Mouse (Mus musculus) megakaryocyte progenitor cell, adult 5-6 weeks (primary cell): ENCODE results near the gene Ints13. TPM values are rescaled to one million over a fixed set of nuclear protein-coding genes. Genes with fewer than 3 reads are reported as not detected.
"Not testable (repeated sequence)": the region's sequence is repeated elsewhere in the genome, so short reads cannot be mapped to it uniquely, and the experiment has no call there.

Experiments
- ATAC-seq: replicated peaks from 2 replicates; pipeline ENCODE4 v1.8.0; 2016; ENCODE audit warnings: mild to moderate bottlenecking, moderate TSS enrichment, inconsistent platforms; ENCODE audit not compliant: poor library complexity
- total RNA-seq, 2 experiments: library from RNA; stranded (forward) in 1 of 2; stranded (reverse) in 1 of 2; fragments of 157-497, 149-512 nt in 1 of 2; fragments of 200-1000 nt in 1 of 2; gene quantifications; 2 replicates each; pipeline versions ENCODE4 v1.2.3 to v1.2.4; 2015 to 2017

The Ints13 gene
- 93.9 and 117 TPM in 2 replicates for total RNA-seq (2015)
- 86.4 and 122 TPM in 2 replicates for total RNA-seq (2017)

DNA sequence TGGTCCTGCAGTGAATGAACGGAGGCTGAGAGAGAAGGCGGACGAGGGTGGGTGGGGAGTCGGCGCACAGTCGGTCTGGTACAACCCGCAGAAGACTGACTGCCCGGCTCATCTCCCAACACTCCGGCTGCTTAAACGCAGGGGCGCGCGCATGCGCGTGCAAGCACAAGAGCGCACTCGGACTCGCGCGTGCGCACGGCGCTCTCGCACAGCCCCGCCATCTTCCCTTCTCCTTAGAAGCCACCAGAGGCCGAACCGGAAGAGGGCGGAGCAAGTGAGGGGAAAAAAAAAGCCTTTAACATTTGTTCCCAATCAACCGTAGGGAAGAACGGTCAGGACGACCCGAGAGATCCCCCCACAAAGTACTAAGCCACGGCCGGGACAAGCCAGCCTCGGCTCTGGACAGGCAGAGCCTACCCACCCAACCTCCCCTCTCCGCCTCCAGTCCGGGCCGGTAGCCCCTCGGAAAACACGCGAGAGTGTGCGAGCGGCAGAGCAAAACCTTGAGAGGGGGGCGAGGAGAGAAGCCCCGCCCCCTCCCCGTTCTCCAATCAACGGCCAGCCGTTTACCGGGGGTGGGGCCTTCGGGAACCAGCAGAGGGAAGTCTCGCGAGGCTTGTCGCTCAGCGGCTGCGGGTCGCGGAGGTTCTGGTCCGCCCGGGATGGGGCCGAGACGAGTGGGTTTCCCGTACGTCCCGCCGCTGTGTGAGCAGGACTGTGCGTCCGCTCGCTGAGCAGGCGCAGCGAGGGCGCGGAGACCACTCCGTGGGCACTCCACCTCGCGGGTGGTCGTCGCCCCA, at the start of gene Ints13:
Gene Ints13, minus strand, starts transcription at position 526 of the 800 bp plus-strand sequence.
- peak; percentile 89 for ATAC-seq

DNA sequence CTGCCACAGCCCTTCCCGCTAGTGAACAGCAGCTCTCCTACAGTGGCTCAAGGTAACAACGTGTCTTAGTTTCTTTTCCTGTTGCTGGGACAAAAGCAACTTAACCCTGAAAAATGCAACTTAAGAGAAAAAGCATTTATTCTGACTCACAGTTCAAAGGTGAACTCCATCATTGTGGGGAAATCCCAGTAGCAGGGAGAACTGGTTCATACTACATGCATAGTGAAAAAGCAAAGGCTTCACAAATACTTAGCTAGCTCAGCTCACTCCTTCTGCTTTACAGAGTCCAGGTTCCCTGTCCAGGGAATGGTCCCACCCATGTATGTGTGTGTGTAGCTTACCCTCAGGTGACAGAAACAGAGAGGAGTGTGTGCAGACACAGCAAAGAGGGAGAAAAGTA, 39.0 kb upstream of the Ints13 start:
- no peak for ATAC-seq

DNA sequence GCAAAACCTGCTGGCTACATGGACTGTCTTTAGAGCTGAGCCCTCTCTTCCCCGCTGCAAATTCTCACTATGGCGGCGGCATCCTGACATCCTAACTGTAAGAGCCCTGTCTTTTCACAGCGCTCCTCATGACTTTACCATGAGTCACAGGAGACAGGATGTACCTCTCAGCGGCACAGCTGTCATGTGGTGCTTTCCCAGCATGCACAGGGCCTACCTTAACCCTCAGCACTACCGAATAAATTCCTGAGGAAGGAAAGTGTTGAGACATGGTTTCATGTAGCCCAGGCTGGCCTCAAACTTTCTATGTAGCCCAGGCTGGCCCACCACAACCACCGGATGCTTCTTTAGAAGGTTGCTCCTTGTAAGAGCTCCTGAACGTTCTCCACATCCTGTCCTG, 38.3 kb upstream of the Ints13 start:
- no peak for ATAC-seq

DNA sequence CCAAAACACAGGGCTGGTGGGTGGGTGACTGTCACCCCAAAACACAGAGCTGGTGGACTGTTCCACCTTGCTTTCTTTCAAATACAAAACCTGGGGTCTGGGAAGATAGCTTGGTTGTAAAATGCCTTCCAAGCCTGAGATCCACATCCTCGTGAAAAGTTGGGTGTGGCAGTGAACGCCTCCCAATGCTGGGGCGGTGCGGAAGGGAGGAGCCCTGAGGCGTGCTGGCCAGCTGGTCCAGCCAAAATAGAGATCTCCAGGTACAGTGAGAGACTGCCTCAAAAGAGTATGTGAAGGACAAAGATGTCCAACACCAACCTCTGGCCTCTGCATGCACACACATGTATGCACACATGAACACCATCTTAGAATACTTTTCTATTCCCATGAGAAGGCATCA, 36.9 kb upstream of the Ints13 start:
- ATAC-seq: no peak

DNA sequence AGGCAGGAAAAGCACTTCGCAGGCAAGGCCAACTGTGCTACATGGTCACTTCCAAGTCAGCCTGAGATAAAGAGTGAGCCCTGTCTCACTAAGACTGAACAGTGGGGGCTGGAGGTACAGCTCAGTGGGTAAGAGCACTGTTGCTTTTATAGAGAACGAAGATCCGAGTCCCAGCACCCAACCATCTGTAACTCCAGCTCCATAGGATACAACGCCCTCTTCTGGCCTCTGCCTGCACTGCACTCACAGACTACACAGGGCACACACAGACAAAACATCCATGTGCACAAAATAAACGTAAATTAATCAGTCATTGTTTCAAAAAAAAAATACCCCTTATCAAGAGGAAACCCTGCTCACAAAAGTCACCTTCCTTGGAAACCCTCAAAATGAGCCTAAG, 36.3 kb upstream of the Ints13 start:
- ATAC-seq: no peak

DNA sequence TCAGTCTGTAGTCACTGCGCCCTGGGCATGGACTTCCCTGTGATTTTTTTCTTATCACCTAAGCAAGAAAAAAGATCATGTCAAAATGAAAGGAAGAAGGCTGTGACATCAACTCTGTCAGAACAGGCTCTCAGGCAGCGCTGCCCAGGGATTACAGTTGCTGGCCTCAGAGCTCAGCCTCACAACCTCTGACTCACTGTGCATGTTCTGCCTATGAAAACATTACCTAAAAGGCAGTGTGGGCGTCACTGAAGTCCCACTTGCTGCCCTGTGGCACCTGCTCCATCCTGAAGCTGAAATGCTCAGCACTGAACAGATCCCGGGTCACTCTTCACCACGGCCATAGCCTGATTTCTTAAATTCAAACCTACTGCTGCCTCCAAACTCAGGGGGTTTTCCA, 35.1 kb upstream of the Ints13 start:
- no peak for ATAC-seq

DNA sequence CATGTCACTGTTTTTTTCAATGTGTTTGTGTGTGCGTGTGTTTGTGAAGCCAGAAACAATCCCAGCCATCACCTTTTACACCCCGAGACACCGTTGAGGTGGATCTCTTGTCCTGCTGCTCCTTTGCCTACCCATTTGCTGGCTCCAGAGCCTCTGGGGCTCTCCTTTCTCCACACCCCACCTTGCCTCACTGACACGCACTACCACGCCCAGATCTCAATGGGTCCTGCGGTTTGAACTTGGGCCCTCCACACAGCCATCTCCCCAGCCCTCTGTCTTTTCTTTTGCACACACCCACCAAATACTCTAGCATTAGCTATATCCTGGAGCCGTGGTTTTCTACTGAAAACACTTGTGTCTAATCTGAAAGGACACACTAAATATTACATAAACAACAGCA, 34.3 kb upstream of the Ints13 start:
- peak; percentile 64 for ATAC-seq

DNA sequence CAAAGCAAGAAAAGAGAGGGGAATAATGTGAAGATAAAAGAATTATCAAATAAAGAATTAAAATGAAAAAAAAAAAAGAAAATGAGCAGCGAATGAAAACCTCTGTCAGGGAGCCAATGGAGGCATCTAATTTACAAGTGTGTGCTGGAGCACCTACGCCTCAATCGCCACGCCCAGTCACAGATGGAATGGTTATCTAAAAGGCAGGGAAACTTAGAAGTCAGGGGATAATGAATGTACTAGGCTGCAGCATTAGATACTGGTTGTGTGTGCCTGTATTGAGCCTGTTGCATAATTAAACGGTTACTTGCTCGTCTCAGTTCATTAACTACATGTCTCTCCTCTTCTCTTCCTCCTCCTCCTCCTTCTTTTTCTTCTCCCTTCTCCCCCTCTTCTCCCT, 33.8 kb upstream of the Ints13 start:
- ATAC-seq: peak; percentile 91

DNA sequence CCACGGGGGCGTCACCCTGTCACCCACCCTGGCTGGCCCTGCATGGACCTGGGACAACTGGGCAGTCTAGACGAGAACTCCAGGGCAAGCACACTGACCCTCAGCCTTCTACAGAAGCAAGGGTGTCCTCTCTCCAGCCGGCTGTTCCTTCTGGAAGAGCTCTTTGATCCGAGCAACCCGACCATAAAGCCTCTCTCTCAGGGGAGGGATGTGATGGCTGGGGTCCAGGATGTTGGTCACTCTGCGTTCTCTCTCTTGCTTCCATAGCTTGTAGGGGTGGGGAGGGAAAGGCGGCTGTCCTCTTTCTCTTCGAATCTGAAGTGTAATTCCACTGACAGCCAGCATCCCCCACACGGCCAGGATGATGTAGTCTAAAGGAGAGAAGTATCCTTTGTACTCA, 26.0 kb upstream of the Ints13 start:
- no peak for ATAC-seq

DNA sequence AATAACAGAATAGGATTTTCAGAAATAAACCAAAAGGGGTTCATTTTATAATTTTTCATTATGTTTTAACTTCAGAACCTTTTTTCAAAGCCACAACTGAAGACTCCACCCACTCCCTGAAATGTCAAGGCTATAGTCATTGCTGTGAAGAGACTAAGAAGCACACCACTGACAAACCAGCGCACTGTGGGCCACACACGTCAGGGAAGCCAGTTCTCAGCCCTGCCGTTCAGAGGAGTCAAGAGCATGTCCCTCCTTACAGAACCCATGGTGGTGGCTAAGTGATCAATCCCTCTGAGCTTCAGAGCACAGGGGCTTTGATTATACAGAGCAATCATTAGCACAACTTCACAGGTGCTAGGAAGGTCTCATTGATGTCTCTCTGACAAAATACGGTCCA, 25.0 kb upstream of the Ints13 start:
- no peak for ATAC-seq

DNA sequence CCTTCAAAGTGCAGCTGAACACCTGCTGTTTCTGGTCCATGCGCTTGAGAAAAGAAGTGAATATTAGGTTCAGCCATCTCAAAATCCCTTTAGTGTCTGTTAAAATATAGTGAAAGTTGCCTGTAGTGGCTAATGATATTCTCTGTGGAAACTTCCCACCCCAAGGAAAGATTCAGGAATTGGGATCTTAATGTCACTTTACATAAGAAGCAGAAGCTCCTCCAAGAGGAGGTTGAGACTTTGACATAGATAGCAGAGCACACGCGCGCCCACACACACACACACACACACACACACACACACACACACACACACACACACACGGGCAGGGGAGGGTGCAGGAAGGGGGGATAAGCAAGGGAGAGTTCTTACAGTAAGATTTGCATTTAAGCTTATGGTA, 7.5 kb upstream of the Ints13 start:
- ATAC-seq: no peak

DNA sequence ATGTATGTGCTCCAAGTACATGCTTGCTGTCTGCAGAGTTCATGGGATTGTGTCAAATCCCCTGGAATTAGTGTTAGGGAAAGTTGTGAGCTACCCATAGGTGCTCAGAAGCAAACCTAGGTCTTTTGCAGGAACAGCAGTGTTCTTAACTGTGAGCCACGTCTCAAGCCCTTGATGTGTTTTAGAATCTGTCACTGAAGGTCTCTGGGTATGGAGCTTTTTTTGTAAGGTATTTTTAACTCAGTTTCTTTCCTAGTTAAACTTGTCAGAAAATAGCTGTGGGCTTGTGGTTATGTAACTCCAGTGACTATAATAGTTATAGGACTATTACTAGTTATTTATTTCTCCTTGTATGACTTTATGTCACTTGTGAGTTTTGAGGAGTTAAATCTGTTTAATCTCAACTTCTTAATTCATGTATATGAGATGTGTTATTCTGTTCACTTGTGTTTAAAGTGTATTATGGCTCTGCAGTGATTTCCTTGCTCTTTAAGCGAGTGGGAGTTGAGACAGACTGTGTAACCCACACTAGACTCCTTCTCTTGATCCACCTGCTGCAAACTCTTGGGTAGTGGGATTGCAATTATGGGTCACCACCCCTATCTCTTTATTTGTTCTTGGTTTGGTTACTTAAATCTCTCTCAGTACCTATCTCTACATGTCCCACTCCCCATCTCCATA, 5.9 kb upstream of the Ints13 start:
- ATAC-seq: no peak

DNA sequence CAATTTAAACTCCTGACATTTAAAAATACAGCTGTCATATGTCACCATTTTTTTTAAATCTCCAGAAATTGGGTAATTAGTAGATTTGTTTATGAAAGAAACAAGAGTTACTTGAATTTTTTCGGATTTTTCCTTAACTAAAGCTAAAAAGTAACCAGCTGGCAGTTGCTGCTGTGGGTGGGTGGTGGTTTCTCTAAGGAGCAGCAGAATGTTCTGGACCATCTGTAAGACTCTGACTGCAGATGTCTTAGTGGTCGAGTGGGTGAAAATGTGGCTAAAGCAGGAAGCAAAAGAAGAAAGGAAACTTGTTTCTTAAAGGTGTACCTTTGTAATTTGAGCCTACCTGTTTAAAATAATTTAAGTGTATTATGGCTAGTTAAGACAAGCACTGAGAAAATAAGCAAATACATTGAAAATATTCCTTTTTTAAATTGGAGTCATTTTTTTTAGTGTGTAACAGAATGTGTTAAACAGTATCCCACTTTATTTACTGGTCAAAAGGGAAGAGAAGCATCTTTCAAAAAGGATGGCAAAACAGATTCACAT, 2.8 kb upstream of the Ints13 start:
- no peak for ATAC-seq

DNA sequence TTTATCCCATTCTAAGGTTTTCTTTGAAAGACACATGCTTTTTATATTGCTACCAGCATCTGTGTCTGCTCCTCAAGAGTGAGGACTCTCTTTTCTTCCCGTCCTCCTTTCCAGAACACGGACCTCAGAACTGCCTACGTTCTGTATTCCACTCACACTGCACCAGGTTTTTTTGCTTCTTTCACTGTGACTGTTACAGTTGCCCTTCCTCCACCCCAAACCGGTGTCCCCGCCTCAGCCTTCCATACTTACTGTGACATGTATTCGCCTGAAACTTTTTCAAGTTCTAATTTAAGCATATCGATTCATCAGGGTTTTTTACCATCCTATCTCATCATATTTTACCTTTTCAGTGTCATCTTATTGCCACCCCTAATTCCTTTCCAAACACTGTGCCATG, 951 bp upstream of the Ints13 start:
- ATAC-seq: 0 out of 2 replicates have a peak, but pooled peaks have one; percentile 12

DNA sequence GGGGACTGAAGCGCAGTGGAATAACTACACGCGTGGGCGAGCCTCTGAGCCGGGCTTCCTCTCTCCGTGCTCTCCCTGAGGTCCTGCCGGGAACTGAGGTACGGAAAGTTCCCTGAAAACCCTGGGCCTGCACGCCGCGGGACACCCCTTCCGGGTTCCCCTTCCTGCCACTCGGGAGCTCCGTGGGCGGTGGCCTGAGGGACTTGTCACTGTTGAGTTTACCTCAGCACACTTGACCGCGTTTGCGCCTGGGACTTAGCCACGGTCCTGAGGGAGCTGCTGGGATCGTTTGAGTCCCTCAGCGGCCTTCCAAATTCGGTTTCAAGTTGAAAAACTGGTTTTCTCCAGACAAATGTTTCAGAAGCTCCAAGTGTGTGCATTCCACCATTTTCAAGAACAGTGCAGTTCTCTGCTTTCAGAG, 486 bp upstream of the Ints13 start:
- ATAC-seq: peak; percentile 50

DNA sequence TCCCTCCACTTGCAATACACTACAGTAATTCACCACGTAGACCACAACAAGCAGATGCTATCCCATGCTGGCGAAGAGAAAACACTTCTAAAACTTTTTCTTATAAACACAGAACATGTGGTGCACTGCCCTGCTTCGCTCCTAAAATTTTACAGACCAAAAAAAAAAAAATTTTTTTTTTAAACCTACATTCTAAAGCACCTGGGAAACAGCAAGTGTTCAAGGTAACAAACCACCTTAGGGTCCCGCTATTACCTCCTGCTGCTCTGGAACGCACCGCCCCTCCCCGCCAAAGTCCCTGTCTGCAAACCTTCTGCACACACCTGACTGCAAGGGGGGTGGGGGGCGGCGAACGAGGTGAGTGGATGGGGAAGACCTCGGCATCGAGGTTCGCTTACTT, 732 bp downstream of the Ints13 start, which contains the start of gene Fgfr1op2:
Gene Fgfr1op2, plus strand, starts transcription at position 301 of the 400 bp plus-strand sequence.
- no peak for ATAC-seq

DNA sequence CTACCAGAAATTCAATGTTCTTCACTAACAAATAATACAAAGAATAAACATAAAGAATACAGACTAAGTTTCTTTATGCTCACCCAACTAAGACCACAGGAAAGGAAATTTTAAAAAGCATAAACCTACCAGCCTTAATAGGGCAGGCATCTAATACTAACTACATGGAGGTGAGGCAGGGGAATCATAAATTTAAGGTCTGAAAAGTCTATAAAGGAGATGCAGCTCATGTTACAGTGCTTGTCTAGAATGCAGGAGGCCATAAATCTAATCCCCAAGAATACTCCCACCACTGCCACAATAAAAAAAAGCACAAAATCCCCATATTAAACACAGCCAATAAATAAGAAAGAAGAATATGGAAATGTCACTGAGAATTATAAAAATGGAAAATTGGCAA, 5.6 kb downstream of the Ints13 start:
- ATAC-seq: no peak

DNA sequence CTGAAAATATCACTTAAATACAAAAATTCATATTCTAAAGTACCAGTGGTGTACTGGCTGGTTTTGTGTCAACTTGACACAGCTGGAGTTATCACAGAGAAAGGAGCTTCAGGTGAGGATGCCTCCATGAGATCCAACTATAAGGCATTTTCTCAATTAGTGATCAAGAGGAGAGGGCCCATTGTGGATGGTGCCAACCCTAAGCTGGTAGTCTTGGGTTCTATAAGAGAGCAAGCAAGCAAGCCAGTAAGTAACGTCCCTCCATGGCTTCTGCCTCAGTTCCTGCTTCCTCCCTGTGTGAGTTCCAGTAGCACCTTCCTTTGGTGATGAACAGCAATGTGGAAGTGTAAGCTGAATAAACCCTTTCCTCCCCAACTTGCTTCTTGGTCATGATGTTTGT, 15.2 kb downstream of the Ints13 start:
- not testable (repeated sequence) for ATAC-seq

DNA sequence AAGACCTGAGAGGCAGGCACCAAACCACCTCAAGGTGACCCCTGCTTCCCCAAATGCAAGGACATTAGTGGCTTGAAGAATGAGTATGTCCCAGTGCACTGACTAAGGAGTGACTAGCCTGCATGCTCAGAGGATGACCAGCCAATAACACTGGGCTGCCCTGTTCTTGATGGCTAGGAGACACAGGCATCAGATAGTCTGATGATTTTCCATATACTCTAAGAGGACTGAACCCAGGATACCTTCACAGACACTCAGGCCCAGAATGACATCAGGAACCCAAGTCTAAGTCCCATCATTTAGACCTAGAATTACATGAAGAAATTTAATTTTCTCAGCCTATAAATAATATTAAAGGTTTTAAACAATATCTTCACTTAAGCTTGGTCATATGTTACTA, 26.3 kb downstream of the Ints13 start:
- no peak for ATAC-seq

DNA sequence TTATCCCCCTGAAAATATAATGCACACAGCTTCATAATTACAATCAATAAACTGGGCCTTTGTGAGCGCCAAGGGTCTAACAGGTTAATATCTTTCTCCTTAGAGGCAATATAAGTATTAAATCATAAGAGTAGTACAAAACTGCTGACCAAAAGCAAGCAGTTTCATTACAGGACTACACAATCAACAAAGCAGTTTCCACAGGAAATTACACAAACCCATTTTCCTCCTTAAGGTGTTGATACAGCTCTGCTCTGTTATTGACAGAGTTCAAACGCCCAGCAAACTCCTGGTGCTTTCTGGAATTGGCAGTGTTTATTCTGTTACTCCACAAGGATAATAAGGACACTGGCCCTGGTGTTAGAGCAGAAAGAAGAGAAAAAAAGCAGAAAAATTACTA, 27.2 kb downstream of the Ints13 start:
- ATAC-seq: no peak

DNA sequence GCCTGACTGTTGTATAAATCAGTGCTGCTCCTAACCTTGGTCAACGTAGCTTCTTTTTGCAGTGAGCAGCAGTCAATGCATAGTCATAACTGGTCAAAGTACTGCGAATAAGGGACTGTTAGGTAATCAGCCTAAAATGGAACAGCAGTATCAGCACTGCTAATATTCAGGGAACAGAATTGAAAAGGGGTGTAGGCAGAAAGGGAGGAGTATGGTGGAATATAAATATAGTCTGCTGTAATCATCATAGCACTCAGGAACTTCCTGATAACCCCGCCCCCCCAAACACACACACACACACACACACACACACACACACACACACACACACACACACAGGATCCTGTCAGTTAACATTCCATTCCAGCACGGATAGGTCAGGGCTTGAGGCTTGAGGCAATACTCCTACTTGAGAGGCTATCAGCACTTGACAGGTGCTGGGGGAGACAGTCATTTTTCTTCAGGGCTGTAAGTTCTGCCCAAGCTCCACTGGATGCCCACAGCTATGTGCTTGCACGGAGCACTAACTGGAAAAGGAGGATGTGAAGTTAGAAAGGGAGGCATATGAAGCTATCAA, 32.3 kb downstream of the Ints13 start:
- no peak for ATAC-seq

DNA sequence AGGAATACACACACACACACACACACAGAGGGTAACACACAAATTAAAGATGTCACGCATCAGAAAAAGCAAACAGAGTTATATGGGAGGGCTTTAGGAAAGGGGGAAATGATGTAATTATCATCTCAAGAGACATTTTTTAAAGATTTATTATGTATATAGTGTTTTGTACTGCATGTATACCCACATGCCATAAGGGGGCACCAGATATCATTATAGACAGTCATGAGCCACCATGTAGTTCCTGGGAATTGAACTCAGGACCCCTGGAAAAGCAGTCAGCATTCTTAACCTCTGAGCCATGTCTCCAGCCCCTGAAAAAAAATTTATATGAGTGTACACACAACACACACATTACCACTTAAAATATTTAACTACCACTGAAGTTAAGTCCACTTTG, 33.0 kb downstream of the Ints13 start:
- peak; percentile 75 for ATAC-seq
